Mouse (Mus musculus): Measurements from ENCODE around the gene B3glct.

DNA sequence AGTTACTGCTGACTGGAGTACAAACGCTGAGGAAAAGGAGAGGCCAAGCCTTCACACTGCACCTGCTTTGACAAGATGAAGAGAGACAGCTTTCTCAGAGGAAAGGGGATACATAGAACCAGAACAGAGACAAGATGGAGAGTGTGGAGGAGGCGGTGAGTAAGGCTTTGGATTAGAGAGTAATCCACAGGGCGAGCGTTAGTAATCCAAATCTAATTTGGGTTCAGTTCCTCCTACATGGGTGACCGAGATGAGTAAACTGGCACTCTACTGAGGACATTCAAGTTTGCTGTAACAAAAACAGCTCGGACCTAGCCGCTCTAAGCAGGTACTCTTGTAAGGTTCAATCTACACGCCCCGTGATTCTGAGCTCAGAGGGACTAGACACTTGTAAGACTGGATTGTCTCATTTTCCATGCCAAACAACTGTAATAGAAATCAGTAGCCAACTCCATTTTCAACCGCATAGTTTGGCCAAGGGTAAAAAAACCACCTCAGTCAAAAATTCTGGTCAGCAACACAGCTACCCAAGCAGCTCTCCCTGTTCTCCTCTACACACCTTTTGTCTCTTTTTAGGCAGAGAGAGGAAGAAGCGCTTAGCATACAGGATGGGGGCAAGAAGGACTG, 43.5 kb upstream of the B3glct start:
- TF ChIP-seq CHD2 (IDR thresholded peaks at IDR 0.05; ENCODE audit: low read depth, low read length) (no peak), HCFC1 (IDR thresholded peaks at IDR 0.05; ENCODE audit: borderline replicate concordance, insufficient read depth, low read length) (no peak), ZC3H11A (IDR thresholded peaks at IDR 0.05; ENCODE audit: borderline replicate concordance, low read depth, low read length) (no peak)
